Mouse (Mus musculus) left cerebral cortex, adult 6 months (tissue): ENCODE results near the gene Yipf4. TPM values are rescaled to one million over a fixed set of nuclear protein-coding genes. Genes with fewer than 3 reads are reported as not detected.

Experiments
- long read RNA-seq, 2 experiments: library from polyadenylated mRNA; unstranded; transcript quantifications; one replicate each; pipeline ENCODE4 v2.0.0; 2019 to 2020
- polyA plus RNA-seq: library from polyadenylated mRNA; unstranded; fragments of <200 nt; fragmentation: Nextera tagmentation; gene quantifications from 2 replicates; pipeline ENCODE4 v1.2.3, GENCODE M21; 2021

The Yipf4 gene
- 77.3 and 91.6 TPM in 2 replicates for polyA plus RNA-seq
- long read RNA-seq, experiment 1, transcript Yipf4-201 (6 exons, 2,133 nt), result major isoform, 701 of 720 reads
- long read RNA-seq, experiment 1, partial matches to known transcripts, result 8 of 720 reads
- long read RNA-seq, experiment 1, other reads (novel, unspliced or antisense), result 9 of 720 reads
- long read RNA-seq, experiment 2, transcript Yipf4-201 (6 exons, 2,133 nt), result major isoform, 173 of 215 reads
- long read RNA-seq, experiment 2, partial matches to known transcripts, result 4 of 215 reads
- long read RNA-seq, experiment 2, other reads (novel, unspliced or antisense), result 37 of 215 reads

DNA sequence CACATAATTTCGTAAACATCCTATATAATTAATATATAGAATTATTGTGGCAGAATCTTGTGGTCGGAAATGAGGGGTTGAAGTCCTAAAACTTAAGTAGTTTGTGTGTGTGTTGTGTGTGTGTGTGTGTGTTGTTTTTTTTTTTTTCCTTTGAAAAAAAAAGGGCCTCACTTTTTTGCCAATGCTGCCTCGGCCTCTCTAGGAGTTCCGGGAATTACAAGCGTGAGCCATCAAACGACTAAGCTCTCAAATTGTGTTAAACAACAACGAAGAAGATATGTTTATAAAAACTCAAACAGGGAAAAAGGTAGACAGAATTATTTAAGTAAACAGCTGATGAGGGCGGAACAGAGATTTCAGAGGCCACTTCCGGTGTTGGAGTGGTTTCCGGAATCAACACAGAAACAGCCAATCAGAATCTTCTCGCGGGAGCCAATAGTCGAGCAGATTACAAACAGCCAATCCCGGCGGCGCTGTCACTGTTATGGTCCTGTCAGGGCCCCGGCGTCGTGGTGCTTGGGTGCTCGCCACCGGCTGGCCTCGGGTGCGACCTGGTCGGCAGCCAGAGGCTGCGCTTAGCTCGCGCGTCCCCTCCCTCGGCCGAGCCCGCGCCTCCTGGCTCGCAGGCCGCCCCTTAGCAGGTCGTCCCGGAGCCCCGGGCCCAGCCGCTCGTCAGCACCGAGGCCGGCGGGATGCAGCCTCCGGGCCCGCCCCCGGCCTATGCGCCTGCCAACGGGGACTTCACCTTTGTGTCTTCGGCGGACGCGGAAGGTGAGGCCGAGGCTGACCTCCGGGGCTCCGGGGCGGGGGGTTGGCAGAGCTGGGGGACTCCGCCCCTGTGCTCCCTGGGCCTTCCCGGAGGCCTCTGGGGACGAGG is at the start of gene Yipf4:
TSS of gene Yipf4 (plus strand) at position 470 of the 877 bp plus-strand sequence.

DNA sequence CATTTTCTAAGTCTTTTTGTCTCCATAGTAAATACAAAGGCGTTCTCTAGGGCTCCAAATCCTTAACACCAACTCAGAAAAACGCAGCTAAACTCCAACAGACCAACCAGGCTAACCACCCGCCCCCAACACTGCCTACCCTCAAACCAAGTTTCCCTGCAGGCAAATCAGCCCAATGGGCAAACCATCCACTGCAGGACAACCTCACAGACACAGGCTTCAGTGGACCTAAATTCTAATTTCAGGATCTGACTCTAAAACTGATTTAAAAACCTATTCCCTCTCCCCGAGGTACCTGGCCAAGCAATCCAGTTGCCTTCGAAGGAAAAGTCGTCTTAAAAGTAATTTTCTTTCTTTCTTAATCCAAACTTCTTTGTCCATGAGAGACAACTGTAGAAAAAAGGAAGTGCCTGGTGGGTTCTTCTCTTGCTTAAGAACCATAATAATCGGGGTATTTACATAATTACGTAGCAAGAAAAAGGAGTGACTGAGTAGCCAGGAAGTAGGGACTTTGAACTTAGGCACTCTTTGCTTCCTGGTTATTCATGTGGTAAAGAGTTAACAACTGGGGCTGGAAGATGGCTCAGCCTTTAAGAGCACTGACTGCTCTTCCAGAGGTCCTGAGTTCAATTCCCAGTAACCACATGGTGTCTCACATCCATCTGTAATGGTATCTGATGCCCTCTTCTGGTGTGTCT is 30.4 kb upstream of the Yipf4 start, which contains the start of gene Nlrc4:
TSS of gene Nlrc4 (minus strand) at position 432 of the 698 bp plus-strand sequence.

DNA sequence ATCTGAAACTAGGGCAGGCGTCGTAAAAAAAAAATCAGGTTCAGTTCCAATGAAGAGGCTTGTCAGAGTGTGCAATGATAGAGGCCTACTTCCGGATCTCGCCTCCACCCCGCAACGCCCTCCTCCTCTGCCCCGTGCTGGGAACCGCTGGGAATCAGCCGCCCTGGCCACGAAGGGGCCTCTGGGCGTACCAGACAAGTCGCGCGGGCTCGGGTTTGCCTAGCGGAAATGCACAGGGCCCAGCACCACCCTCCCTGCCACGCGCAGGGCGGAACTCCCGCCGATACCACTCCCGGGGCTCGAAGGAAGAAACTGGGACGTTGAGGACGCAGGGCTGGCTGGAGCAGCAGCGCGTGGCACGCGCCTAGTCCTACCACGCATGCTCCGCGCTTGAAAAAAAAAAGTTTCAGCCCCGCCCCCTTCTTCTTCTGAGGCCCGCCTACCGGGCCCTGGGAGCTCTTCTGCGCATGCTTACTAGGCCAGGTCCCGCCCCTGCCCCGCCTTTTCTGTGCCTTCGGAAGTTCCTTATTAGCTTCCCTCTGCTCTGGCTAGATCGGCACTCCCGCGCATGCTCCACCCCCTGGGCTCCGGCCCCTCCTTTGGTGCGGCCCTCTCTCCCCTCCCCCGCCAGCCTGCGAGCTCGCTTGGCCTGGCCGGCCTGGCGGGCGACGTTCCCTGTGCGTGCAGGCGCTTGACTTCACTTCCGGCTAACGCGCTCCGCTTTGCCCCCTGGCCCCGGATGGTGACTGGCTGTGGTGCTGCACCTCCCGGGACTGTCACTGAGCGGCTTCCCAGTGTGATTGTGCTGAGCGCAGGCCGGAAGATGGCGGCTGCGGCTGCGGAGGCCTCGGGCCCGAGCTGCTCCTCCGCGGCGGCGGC is 38.7 kb downstream of the Yipf4 start, which contains the start of gene Birc6:
TSS of gene Birc6 (plus strand) at position 567 of the 879 bp plus-strand sequence.

Other genes with a start within 250 kb of the Yipf4 start
- gene Memo1, start 194.0 kb upstream of the Yipf4 start, polyA plus RNA-seq, result 25.6 and 28.6 TPM in 2 replicates
- gene Dpy30, start 165.5 kb upstream of the Yipf4 start, polyA plus RNA-seq, result 112 and 131 TPM in 2 replicates
- 5.3 and 5.6 TPM in 2 replicates for gene Spast, start 150.5 kb upstream of the Yipf4 start, polyA plus RNA-seq
- gene Slc30a6, start 93.9 kb upstream of the Yipf4 start, polyA plus RNA-seq, result 14.1 and 17.3 TPM in 2 replicates
- 0.28 and 0.29 TPM in 2 replicates for gene Nlrc4, start 30.4 kb upstream of the Yipf4 start, polyA plus RNA-seq
- gene Birc6, start 38.8 kb downstream of the Yipf4 start, polyA plus RNA-seq, result 68.6 and 101 TPM in 2 replicates
- 10.6 and 11.9 TPM in 2 replicates for gene Ttc27, start 228.2 kb downstream of the Yipf4 start, polyA plus RNA-seq